Mouse (Mus musculus): ENCODE results near the gene Kdf1. TPM values are rescaled to one million over a fixed set of nuclear protein-coding genes. Genes with fewer than 3 reads are reported as not detected.

The Kdf1 gene
- polyA plus RNA-seq, 1 experiment from 2014 or later = 30.1 TPM

DNA sequence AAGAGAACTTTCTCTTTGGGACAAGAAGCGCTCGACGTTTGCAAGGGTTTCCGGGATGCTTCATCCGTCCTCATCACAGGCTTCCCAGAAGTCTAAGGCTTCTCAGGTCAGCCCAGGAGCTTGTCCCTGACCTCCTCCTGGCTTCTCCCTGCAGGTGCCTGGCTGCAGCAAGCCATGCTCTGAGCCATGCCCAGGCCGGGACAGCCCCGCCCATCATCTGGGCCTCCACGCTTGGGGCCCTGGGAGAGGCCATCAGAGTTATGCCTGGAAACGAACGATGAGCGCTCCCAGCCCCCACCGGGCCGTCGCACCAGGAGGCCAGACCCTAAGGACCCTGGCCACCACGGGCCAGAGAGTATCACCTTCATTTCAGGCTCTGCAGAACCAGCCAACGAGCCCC, 9.0 kb downstream of the Kdf1 start:
- Histone ChIP-seq H3K4me1 (ENCODE audit: control insufficient read depth, insufficient read depth, low read length) (no peaks in the 10 kb centered on the region), H3K4me2 (replicated peaks; ENCODE audit: low read depth, low read length) (no peak overlapping the region), H3K9ac (replicated peaks; ENCODE audit: low read depth, low read length) (no peak overlapping the region), H3K36me3 (ENCODE audit: control insufficient read depth, insufficient read depth, low read length) (peaks cover 33% of the 10 kb centered on the region), H3K27ac (ENCODE audit: low read length) (no peak overlapping the region), H3K27me3 (ENCODE audit: control insufficient read depth, insufficient read depth, low read length) (no peaks in the 10 kb centered on the region), H3K9me3 (ENCODE audit: control insufficient read depth, low read depth, low read length) (no peaks in the 10 kb centered on the region), H3K4me3 (ENCODE audit: low read depth, low read length) (no peak overlapping the region)
- no peak for ATAC-seq (ENCODE audit: insufficient number of reproducible peaks, insufficient read depth, low FRiP score, low read depth)
- 62% methylated on average over 16 of the region's 16 CpGs for WGBS

GRCm38 (mm10) chr4:133532777-133533176, 14.0 kb downstream of the Kdf1 start:
- Histone ChIP-seq H3K4me2 (replicated peaks; ENCODE audit: low read depth, low read length) (no peak overlapping the region), H3K36me3 (ENCODE audit: control insufficient read depth, insufficient read depth, low read length) (peaks cover 69% of the 10 kb centered on the region), H3K27ac (ENCODE audit: low read length) (no peak overlapping the region), H3K27me3 (ENCODE audit: control insufficient read depth, insufficient read depth, low read length) (no peaks in the 10 kb centered on the region), H3K9ac (replicated peaks; ENCODE audit: low read depth, low read length) (no peak overlapping the region), H3K4me1 (ENCODE audit: control insufficient read depth, insufficient read depth, low read length) (no peaks in the 10 kb centered on the region), H3K4me3 (ENCODE audit: low read depth, low read length) (no peak overlapping the region), H3K9me3 (ENCODE audit: control insufficient read depth, low read depth, low read length) (no peaks in the 10 kb centered on the region)
- no peak for ATAC-seq (ENCODE audit: insufficient number of reproducible peaks, insufficient read depth, low FRiP score, low read depth)
- 81% methylated on average over 3 of the region's 3 CpGs for WGBS

DNA sequence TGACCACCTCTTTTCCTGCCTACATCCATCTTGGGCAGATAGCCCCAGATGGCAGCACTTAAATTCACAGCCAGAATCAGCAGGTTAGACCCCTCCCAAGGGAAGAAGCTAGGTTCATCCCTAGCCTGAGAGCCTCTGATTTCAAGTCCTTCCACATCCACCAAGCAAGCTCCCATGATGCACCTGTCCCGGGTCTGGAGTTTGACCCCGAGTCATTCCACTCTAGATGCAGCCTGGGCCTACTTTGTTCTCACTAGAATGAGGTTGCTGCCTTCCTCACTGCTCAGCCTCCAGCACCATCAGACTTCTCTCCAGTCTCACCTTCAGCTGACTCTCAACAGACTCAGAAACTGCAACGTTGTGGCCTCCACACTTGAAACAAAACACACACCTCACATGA, 17.3 kb downstream of the Kdf1 start:
- 86% methylated on average over 3 of the region's 3 CpGs for WGBS

DNA sequence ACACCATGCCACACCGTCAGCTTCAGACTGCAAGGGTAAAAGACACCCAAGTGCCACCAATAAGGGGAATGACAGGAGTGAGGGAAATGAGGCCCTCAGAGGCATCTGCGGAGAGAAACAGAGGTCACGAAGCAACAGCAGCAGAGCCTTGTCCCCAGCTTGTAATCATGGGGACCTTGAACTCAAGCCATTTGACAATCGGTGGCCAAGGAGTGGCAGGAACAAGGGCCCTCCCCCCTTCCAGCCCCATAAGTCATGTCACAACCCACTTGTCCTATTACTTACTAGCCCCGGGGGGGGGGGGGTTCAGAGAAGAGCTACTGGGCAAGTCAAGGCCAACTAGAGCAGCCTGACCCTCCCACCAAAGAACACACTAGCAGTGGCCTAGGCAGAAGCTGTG, 17.9 kb downstream of the Kdf1 start:
- no peaks in the 10 kb centered on the region for H3K4me1 ChIP-seq (ENCODE audit: control insufficient read depth, insufficient read depth, low read length)
- H3K27ac ChIP-seq (ENCODE audit: low read length) = no peak overlapping the region
- no peak overlapping the region for H3K4me3 ChIP-seq (ENCODE audit: low read depth, low read length)
- no peaks in the 10 kb centered on the region for H3K27me3 ChIP-seq (ENCODE audit: control insufficient read depth, insufficient read depth, low read length)
- peaks cover 70% of the 10 kb centered on the region for H3K36me3 ChIP-seq (ENCODE audit: control insufficient read depth, insufficient read depth, low read length)
- no peak for ATAC-seq (ENCODE audit: insufficient number of reproducible peaks, insufficient read depth, low FRiP score, low read depth)
- no peak overlapping the region for H3K4me2 ChIP-seq (replicated peaks; ENCODE audit: low read depth, low read length)
- 83% methylated on average over 5 of the region's 5 CpGs for WGBS
- no peak overlapping the region for H3K9ac ChIP-seq (replicated peaks; ENCODE audit: low read depth, low read length)
- H3K9me3 ChIP-seq (ENCODE audit: control insufficient read depth, low read depth, low read length) = no peaks in the 10 kb centered on the region

More for the DNA sequence above, 17.3 kb downstream of the Kdf1 start:
- Histone ChIP-seq H3K4me3 (ENCODE audit: low read depth, low read length) (no peak overlapping the region), H3K36me3 (ENCODE audit: control insufficient read depth, insufficient read depth, low read length) (peaks cover 73% of the 10 kb centered on the region), H3K9ac (replicated peaks; ENCODE audit: low read depth, low read length) (no peak overlapping the region), H3K4me1 (ENCODE audit: control insufficient read depth, insufficient read depth, low read length) (no peaks in the 10 kb centered on the region), H3K27ac (ENCODE audit: low read length) (no peak overlapping the region), H3K27me3 (ENCODE audit: control insufficient read depth, insufficient read depth, low read length) (no peaks in the 10 kb centered on the region), H3K9me3 (ENCODE audit: control insufficient read depth, low read depth, low read length) (no peaks in the 10 kb centered on the region), H3K4me2 (replicated peaks; ENCODE audit: low read depth, low read length) (no peak overlapping the region)
- no peak for ATAC-seq (ENCODE audit: insufficient number of reproducible peaks, insufficient read depth, low FRiP score, low read depth)

- peak; percentile 98 for ATAC-seq (ENCODE audit: insufficient number of reproducible peaks, insufficient read depth, low FRiP score, low read depth)
- Histone ChIP-seq H3K9me3 (ENCODE audit: control insufficient read depth, low read depth, low read length) (no peaks in the 10 kb centered on the region), H3K36me3 (ENCODE audit: control insufficient read depth, insufficient read depth, low read length) (peaks cover 12% of the 10 kb centered on the region), H3K4me3 (ENCODE audit: low read depth, low read length) (peak within 1 kb of the TSS; percentile 92), H3K4me1 (ENCODE audit: control insufficient read depth, insufficient read depth, low read length) (peaks cover 18% of the 10 kb centered on the region; the same call in 1 of the 2 replicates), H3K4me2 (replicated peaks; ENCODE audit: low read depth, low read length) (peak within 1 kb of the TSS; percentile 94), H3K27ac (ENCODE audit: low read length) (peak within 1 kb of the TSS; percentile 41; the same call in 1 of the 2 replicates), H3K27me3 (ENCODE audit: control insufficient read depth, insufficient read depth, low read length) (no peaks in the 10 kb centered on the region), H3K9ac (replicated peaks; ENCODE audit: low read depth, low read length) (peak within 1 kb of the TSS; percentile 89)
- WGBS = under 1% methylated on average over 66 of the region's 77 CpGs
Measured at GRCm38 (mm10) chr4:133545272-133546231, 26.8 kb downstream of the Kdf1 start, which contains the start of gene Nudc. Gene Nudc, minus strand, starts transcription at chr4:133545996.

GRCm38 (mm10) chr4:133552029-133552428, 33.3 kb downstream of the Kdf1 start:
- no peak overlapping the region for H3K4me2 ChIP-seq (replicated peaks; ENCODE audit: low read depth, low read length)
- H3K4me1 ChIP-seq (ENCODE audit: control insufficient read depth, insufficient read depth, low read length) = no peaks in the 10 kb centered on the region
- no peak overlapping the region for H3K4me3 ChIP-seq (ENCODE audit: low read depth, low read length)
- 77% methylated on average over 1 of the region's 1 CpGs for WGBS
- no peaks in the 10 kb centered on the region for H3K36me3 ChIP-seq (ENCODE audit: control insufficient read depth, insufficient read depth, low read length)
- H3K9me3 ChIP-seq (ENCODE audit: control insufficient read depth, low read depth, low read length) = no peaks in the 10 kb centered on the region
- H3K9ac ChIP-seq (replicated peaks; ENCODE audit: low read depth, low read length) = no peak overlapping the region
- no peaks in the 10 kb centered on the region for H3K27me3 ChIP-seq (ENCODE audit: control insufficient read depth, insufficient read depth, low read length)
- no peak overlapping the region for H3K27ac ChIP-seq (ENCODE audit: low read length)
- ATAC-seq (ENCODE audit: insufficient number of reproducible peaks, insufficient read depth, low FRiP score, low read depth) = no peak

DNA sequence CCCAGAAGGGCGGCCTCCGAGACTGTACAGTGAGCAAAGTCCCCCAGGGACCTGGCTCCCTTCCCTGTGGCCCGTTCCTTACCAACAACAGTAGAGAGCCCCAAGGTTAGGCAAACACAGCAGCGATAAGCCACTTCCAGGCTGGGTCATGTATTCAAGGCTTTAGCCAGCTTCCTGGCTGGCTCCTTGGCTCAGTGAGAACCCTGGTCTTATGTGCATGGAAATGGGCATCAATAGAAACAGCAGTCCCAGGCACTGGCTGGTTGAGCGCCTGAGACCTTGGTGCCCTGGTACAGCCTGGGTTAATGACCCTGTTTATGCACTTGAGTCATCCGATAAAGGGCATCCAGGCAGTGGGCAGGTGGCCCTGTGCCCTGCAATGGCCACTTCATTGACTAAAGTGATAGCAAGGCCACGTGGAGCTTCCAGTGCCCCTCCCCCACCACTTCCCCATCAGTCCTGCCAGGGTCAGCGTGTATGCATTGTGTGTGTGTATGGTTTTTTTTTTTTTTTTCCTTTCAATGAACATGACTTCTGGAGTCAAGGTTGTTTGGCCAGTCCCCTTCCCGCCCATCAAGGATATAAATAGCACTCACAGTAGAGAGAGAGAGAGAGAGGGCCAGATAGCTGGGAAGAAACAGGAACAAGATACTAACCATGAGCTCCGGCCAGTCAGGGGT, 34.1 kb downstream of the Kdf1 start, which contains the start of gene Nr0b2:
Gene Nr0b2 (plus strand): TSS at position 609 of the 680 bp plus-strand sequence.
- Histone ChIP-seq H3K27me3 (ENCODE audit: control insufficient read depth, insufficient read depth, low read length) (no peaks in the 10 kb centered on the region), H3K27ac (ENCODE audit: low read length) (peak within 1 kb of the TSS; percentile 39; the same call in 1 of the 2 replicates), H3K4me3 (ENCODE audit: low read depth, low read length) (peak within 1 kb of the TSS; percentile 11; the same call in 1 of the 2 replicates), H3K4me2 (replicated peaks; ENCODE audit: low read depth, low read length) (peak within 1 kb of the TSS; percentile 26), H3K4me1 (ENCODE audit: control insufficient read depth, insufficient read depth, low read length) (no peaks in the 10 kb centered on the region), H3K36me3 (ENCODE audit: control insufficient read depth, insufficient read depth, low read length) (no peaks in the 10 kb centered on the region), H3K9me3 (ENCODE audit: control insufficient read depth, low read depth, low read length) (no peaks in the 10 kb centered on the region), H3K9ac (replicated peaks; ENCODE audit: low read depth, low read length) (no peak within 1 kb of the TSS)
- ATAC-seq (ENCODE audit: insufficient number of reproducible peaks, insufficient read depth, low FRiP score, low read depth) = 0 out of 2 replicates have a peak, but pooled peaks have one; percentile 55
- 62% methylated on average over 10 of the region's 10 CpGs for WGBS

Data from stomach, embryonic 14.5 days (tissue).